Mouse (Mus musculus): ENCODE data around the gene Mrpl27. TPM values are rescaled to one million over a fixed set of nuclear protein-coding genes. Genes with fewer than 3 reads are reported as not detected.

Mrpl27 gene
- 35.0 and 40.2 TPM in 2 replicates for polyA plus RNA-seq (2012; rRNA removed)

DNA sequence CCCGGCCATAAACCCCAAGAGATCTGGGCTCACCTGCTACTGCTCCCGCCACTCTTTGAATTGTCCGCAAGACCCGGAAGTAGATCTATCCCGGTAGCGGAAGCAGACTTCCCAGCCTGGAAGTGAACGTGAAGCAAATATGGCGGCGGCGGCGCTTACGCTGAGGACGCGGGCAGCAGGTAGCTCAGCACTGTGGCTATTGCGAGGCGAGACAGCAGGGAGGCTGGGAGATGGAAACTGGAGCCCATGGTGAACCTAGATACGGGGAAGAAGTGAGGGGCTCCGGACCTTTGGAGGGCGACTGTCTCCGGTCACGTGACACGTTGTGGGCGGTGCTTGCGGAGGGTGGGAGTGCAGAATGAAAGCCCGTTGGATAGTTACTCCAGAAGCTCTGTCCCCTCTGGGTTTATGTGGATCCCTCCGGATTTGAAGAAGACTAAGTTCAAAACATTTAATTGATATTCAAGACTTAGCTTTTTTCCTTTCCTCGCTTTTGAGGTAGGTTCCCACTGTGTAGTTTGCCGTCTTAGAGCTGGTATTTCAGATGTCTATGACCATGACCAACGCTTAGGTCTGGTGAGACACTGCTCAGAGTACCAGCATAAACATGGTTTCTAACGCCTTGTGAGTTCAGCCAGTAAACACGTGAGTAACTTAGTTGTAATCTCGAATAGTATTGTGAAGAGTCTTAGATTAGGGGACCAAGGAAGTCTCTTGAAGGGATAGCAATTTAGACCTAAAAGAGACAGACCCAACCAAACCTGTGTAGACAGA is at the start of gene Mrpl27, which contains the start of gene Eme1:
TSS of gene Mrpl27 (plus strand) at position 105 of the 774 bp plus-strand sequence.
TSS of gene Eme1 (minus strand) at position 302 of the 774 bp plus-strand sequence.

DNA sequence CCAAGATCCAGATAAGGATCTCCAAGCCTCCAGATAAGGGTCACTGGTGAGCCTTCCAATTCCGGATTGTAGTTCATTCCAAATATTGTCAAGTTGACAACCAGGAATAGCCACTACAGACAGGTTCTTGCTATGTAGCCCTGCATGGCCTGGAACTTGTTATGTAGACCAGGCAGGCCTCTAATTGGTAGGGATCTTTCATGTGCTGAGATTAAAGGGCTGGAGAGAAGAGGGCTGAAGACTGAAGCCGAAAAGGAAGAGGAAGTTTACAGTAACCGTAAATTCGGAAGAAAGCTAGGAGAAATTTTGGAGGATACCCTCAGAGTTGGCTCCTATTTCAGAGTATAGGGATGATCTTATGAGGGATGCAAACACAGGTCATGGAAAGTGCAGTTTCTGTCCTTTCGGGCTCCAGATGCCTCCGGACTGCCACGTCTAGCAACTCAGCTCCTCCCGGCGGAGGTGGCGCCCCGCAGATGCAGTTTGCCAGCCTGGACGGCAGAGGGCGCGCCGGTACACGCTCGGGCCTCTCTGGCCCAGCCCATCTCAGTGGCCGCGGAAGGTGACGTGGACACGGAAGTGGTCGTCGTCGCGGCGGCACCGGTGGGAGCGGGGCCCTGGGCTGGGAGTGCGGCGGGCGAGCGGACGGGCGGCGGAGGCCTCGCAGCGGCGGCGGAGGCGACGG is 24.2 kb upstream of the Mrpl27 start, which contains the start of gene Lrrc59:
TSS of gene Lrrc59 (plus strand) at position 569 of the 685 bp plus-strand sequence.

DNA sequence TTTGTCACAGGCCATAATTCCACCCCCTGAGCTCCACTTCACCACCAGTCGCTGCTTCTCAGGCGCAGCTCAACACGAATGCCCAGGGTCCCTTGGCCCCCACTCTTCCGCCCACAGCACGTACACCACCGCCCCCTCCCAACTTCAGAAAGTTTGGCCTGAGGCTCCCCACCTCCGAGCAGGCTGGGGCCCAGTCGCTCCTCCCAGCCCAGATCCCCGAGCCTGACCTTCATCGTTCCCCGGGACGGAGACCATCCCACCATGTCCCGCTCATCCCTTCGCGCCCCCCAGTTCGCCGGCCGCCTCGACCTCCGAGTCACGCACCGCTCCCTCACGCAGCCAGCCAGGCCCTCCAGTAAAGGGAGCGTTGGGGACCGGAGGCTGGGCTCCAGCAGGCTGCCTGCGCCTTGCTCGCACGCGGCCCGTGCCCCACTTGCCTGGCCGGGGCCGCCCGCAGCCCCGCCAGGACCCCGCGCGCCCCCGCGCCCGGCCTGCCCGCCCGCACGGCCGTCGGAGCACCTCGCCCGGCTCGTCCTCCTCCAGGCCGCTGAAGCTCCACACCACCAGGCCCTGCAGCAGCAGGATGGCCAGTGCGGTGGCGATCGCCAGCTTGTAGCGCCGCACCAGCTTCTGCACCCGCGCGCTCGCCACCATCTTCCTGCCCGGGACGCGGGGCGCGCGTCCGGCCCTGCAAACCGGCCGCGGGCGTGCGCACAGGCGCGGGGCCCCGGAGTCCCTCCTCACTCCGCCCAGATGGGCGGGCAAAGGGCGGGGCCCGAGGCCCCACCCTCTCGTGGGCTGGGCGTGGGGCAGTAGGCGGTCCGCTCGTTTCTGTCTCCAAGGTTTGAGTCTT is 23.4 kb downstream of the Mrpl27 start, which contains the start of gene Xylt2:
TSS of gene Xylt2 (minus strand) at position 762 of the 853 bp plus-strand sequence.

DNA sequence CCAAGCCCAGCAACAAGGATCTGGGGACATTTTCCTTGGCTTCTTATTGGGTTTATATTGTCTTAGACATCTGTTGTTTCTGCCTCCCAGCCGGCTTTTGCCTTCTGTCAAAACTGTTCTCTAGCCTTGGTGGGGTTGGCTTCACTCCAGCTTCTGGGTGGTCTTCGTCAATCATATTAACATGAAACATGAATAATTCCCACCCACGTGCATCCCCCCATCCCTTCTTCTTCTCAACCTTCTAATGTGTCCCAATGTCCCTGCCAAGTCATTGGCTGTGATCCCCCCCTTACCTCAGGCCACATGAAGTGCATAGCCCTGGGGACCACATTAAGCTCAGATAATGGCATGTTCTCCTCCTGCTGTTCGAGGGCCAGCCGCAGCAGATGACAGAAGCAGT is 50.9 kb downstream of the Mrpl27 start, which contains the start of gene Gm11541:
TSS of gene Gm11541 (minus strand) at position 28 of the 400 bp plus-strand sequence.

Other genes starting within 250 kb of the Mrpl27 start
- 18.4 and 24.3 TPM in 2 replicates for gene Cacna1g, start 179.6 kb upstream of the Mrpl27 start, polyA plus RNA-seq (2012; rRNA removed)
- 0.07 and 0.09 TPM in 2 replicates for gene Spata20, start 167.6 kb upstream of the Mrpl27 start, polyA plus RNA-seq (2012; rRNA removed)
- 35.7 and 39.9 TPM in 2 replicates for gene Epn3, start 153.8 kb upstream of the Mrpl27 start, polyA plus RNA-seq (2012; rRNA removed)
- gene Mycbpap, start 132.0 kb upstream of the Mrpl27 start, polyA plus RNA-seq (2012; rRNA removed): 3.2 and 5.3 TPM in 2 replicates
- 9.5 and 11.5 TPM in 2 replicates for gene Rsad1, start 104.5 kb upstream of the Mrpl27 start, polyA plus RNA-seq (2012; rRNA removed)
- 1.5 and 2.2 TPM in 2 replicates for gene Chad, start 88.7 kb upstream of the Mrpl27 start, polyA plus RNA-seq (2012; rRNA removed)
- 81.9 and 86.0 TPM in 2 replicates for gene Acsf2, start 51.9 kb upstream of the Mrpl27 start, polyA plus RNA-seq (2012; rRNA removed)
- gene Lrrc59, start 24.0 kb upstream of the Mrpl27 start, polyA plus RNA-seq (2012; rRNA removed): 76.8 and 89.8 TPM in 2 replicates
- gene Eme1, start 197 bp downstream of the Mrpl27 start, polyA plus RNA-seq (2012; rRNA removed): 1.2 and 2.6 TPM in 2 replicates
- gene Xylt2, start 23.7 kb downstream of the Mrpl27 start, polyA plus RNA-seq (2012; rRNA removed): 31.9 and 33.0 TPM in 2 replicates
- gene Gm11541, start 50.7 kb downstream of the Mrpl27 start, polyA plus RNA-seq (2012; rRNA removed): not detected in 2 replicates
- not detected in 2 replicates for gene Cdc34b, start 88.0 kb downstream of the Mrpl27 start, polyA plus RNA-seq (2012; rRNA removed)
- 0.13 and 0.23 TPM in 2 replicates for gene Tmem92, start 128.9 kb downstream of the Mrpl27 start, polyA plus RNA-seq (2012; rRNA removed)

Data from colon, adult 2 months (tissue).